Mouse (Mus musculus) left cerebral cortex, adult 18-20 months (tissue): ENCODE measurements around the gene Olfr518. TPM values are rescaled to one million over a fixed set of nuclear protein-coding genes. Genes with fewer than 3 reads are reported as not detected.

Source experiments
- DNase-seq, 2 experiments: peaks; one replicate each; pipeline ENCODE4 v3.0.0; 2021 to 2022; ENCODE audit warnings: low spot score in 2 of 2, mixed read lengths in 1 of 2
- long read RNA-seq, 2 experiments: library from polyadenylated mRNA; stranded (forward); transcript quantifications; one replicate each; pipeline ENCODE4 v2.0.0; 2021
- total RNA-seq, 2 experiments: library from RNA; stranded (reverse); gene quantifications; 2 replicates each; pipeline ENCODE4 v1.2.3; 2021

Olfr518 gene
- total RNA-seq: not detected
- long read RNA-seq, experiment 1: 0 reads
- long read RNA-seq, experiment 2: 0 reads

- no peak for DNase-seq
Measured at GRCm38 (mm10) chr7:108884906-108885305, at the start of gene Olfr518. TSS of gene Olfr518 (minus strand) at chr7:108885006.

- DNase-seq: peak; percentile 94 to 95
Measured at GRCm38 (mm10) chr7:108933794-108934731, 49.3 kb upstream of the Olfr518 start, which contains the start of gene Eif3f. TSS of gene Eif3f (plus strand) at chr7:108934417.

GRCm38 (mm10) chr7:108929726-108930393 is 45.1 kb upstream of the Olfr518 start, which contains the start of gene Nlrp10:
TSS of gene Nlrp10 (minus strand) at chr7:108930178.
- no peak for DNase-seq

- peak in 1 of 2 experiments; percentile 43 for DNase-seq
Measured at GRCm38 (mm10) chr7:108928280-108929188, 43.7 kb upstream of the Olfr518 start.

GRCm38 (mm10) chr7:108927043-108927442 is 42.2 kb upstream of the Olfr518 start:
- no peak for DNase-seq

- no peak for DNase-seq
Measured at GRCm38 (mm10) chr7:108903969-108904368, 19.2 kb upstream of the Olfr518 start.

GRCm38 (mm10) chr7:108894320-108894719 is 9.5 kb upstream of the Olfr518 start, which contains the start of gene Olfr519:
TSS of gene Olfr519 (minus strand) at chr7:108894420.
- no peak for DNase-seq

- DNase-seq: no peak
Measured at GRCm38 (mm10) chr7:108872279-108872678, 12.5 kb downstream of the Olfr518 start, which contains the start of gene Olfr517. TSS of gene Olfr517 (minus strand) at chr7:108872379.

- no peak for DNase-seq
Measured at GRCm38 (mm10) chr7:108850429-108850828, 34.4 kb downstream of the Olfr518 start, which contains the start of gene Olfr516. TSS of gene Olfr516 (minus strand) at chr7:108850529.

Other genes starting within 250 kb of the Olfr518 start
- not detected for gene Olfr509, start 233.1 kb downstream of the Olfr518 start, total RNA-seq
- not detected for gene Olfr510, start 218.6 kb downstream of the Olfr518 start, total RNA-seq
- gene Olfr512, start 171.7 kb downstream of the Olfr518 start, total RNA-seq: not detected
- not detected for gene Olfr513, start 134.0 kb downstream of the Olfr518 start, total RNA-seq
- not detected for gene Olfr514, start 59.0 kb downstream of the Olfr518 start, total RNA-seq
- gene Olfr516, start 34.5 kb downstream of the Olfr518 start, total RNA-seq: not detected
- not detected for gene Olfr517, start 12.6 kb downstream of the Olfr518 start, total RNA-seq
- gene Olfr519, start 9.4 kb upstream of the Olfr518 start, total RNA-seq: not detected
- under 1 TPM; 0.44 to 0.52 TPM for gene Nlrp10, start 45.2 kb upstream of the Olfr518 start, total RNA-seq
- gene Eif3f, start 49.4 kb upstream of the Olfr518 start, total RNA-seq: 100 to 1,000 TPM in 1 of 2 experiments, 10 to 100 TPM in 1; 92.0 to 108 TPM
- gene Tub, start 65.3 kb upstream of the Olfr518 start, total RNA-seq: 100 to 1,000 TPM; 128 to 137 TPM
- gene Ric3, start 198.3 kb upstream of the Olfr518 start, total RNA-seq: 10 to 100 TPM; 61.5 to 65.4 TPM